Mouse (Mus musculus) megakaryocyte, embryonic 14.5 days (primary cell): ENCODE measurements at regions not wholly inside any gene's neighbourhood (a gene's known extent, or its start where the extent isn't known, plus 50 kb on each side); places are given as distances from the start of the nearest gene placed in this dataset.

Source experiments
- H3K27me3 ChIP-seq: replicated peaks from 2 replicates; pipeline ENCODE3; 2012; ENCODE audit warnings: inconsistent platforms
- H3K36me3 ChIP-seq: replicated peaks from 2 replicates; pipeline ENCODE3; 2012; ENCODE audit warnings: low read length, inconsistent platforms, mixed read lengths
- H3K4me1 ChIP-seq: 2 replicates; pipeline ENCODE4 v1.6.1; 2012; ENCODE audit warnings: inconsistent platforms
- H3K4me3 ChIP-seq: replicated peaks from 2 replicates; pipeline ENCODE3; 2012; ENCODE audit warnings: moderate library complexity, mild to moderate bottlenecking, inconsistent platforms
- H3K9me3 ChIP-seq: 2 replicates; pipeline ENCODE4 v1.6.1; 2012; ENCODE audit warnings: inconsistent platforms
- FLI1 ChIP-seq: IDR thresholded peaks from 2 replicates; pipeline ENCODE4 v1.6.1; 2012; ENCODE audit warnings: low read length, inconsistent platforms, mixed read lengths
- GATA1 ChIP-seq: IDR thresholded peaks from 3 replicates; pipeline ENCODE4 v1.6.1; 2012; ENCODE audit warnings: mixed read lengths, low read length, inconsistent platforms, borderline replicate concordance

DNA sequence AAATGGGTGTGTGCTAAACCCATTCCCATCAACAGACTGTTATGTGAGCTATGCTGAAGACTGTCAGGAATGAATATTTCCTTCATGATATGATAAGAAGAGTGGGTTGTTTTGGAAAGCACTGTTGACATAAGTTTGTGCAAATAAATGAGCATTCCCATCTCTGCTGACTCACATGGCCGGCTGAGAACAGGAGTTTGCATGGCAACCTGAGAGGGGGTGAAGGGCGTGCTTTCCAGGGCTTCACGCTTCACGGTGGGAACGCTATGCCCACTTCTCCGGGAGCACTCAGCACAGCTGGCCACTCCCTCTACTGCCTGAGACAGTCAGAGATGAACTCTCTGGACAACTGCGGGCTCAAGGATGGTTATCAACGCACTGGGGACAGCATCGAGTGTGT is 348.9 kb upstream of the Slc24a5 start:
- peaks cover 52% of the 10 kb centered on the region for H3K4me1 ChIP-seq
- H3K36me3 ChIP-seq = peaks cover 2% of the 10 kb centered on the region
- peaks cover 17% of the 10 kb centered on the region for H3K27me3 ChIP-seq
- peaks cover 2% of the 10 kb centered on the region; the same call in 1 of the 2 replicates for H3K9me3 ChIP-seq
- TF ChIP-seq GATA1 = no peak
- peak overlapping the region; percentile 16 for H3K4me3 ChIP-seq

DNA sequence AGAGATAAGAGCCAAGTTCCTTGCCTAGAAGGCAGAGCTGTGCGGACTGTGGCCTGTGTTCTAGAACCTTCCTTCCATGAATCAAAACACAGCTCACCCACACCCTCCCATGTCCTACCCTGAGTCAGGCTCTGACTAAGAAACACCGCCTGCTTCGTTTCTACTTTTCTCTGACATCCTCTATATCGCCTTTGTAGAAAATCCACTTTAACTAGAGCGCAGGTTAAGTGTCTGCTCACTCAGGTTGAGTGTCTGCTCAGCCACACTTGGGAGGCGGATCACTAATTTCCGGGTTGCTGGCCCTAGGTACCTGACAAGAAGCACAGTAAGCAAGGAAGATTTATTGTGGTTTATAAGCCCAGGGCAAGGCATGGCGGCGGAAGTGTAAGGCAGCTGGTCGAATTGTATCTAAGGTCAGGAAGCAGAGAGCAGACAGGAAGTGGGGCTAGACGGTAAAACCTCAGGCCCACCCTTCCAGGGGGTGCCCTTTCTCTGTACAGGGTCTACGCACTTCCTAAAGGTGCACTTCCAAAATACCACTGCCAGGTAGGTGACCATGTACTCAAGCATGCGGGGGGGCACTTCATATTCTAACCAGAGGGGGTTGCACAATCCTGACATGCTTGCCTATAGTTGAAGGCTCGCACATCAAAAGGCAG is 348.0 kb upstream of the Slc24a5 start:
- H3K36me3 ChIP-seq = peaks cover 2% of the 10 kb centered on the region
- peak overlapping the region; percentile 64 for H3K4me3 ChIP-seq
- TF ChIP-seq FLI1 (0 out of 2 replicates have a peak, but pooled peaks have one; percentile 18), GATA1 (no peak)
- peaks cover 2% of the 10 kb centered on the region; the same call in 1 of the 2 replicates for H3K9me3 ChIP-seq
- H3K27me3 ChIP-seq = peaks cover 19% of the 10 kb centered on the region
- peaks cover 60% of the 10 kb centered on the region for H3K4me1 ChIP-seq

DNA sequence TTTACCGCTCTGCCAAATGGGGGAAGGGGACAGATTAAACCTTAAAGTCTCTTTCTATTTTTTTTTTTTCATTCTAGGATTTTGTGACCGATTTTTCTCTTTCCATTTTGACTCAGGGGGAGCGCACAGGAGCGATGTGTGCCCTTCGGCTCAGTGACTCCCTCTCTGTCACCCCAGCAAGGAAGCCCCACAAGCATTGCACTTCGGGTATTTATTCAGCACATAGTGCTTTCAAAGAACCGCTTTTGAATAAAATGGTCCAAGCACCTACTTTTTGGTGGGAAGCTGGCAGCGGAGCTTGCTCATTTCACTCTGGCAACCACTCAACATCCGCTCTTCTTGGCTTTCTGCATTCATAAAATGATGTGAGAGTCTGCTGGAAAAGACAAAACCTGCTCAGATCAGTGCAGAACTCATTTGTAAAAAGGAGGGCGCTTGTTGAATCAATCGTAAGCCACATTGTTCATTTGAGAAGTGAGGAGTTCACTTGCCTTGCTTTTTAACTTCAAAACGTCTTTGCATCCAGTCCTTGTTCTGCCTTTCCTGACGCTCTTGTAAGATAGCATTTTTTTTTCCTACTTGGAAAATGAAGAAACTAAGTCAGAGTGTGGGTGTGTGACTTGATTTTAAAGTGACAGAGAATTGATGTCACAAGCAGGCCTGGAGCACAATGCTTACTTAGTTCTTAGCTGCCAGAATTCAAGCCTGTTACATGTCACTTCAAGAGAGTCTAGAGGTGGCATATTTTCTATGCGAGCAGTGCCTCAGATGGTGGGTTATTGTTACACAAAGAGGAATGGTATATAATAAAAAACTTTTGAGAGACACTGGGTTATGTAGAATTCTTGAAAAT is 347.1 kb upstream of the Slc24a5 start:
- peaks cover 2% of the 10 kb centered on the region; the same call in 1 of the 2 replicates for H3K9me3 ChIP-seq

DNA sequence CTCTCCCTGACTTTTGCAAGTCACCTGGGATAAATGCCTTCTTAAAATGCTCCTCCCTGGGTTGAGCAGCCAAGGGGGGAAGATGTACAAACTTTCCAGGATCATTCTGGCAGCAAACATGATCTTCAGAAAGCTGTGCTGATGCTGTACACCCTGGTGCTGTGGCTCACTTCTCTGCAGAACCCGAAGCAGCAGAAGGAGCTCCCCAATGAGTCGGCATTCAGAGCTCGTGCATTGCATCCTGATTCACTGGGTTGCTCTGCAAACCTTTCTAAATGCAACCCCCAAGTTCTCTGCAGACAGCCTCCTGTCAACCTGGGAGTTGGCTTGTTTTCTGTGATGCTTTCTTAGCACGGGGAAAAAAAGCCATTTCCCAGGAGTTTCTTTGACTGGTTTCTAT is 343.8 kb upstream of the Slc24a5 start:
- Histone ChIP-seq H3K4me1 (peaks cover 32% of the 10 kb centered on the region), H3K36me3 (no peaks in the 10 kb centered on the region), H3K9me3 (no peaks in the 10 kb centered on the region), H3K4me3 (no peak overlapping the region), H3K27me3 (peaks cover 34% of the 10 kb centered on the region)
- TF ChIP-seq GATA1 (no peak), FLI1 (no peak)

More for the DNA sequence above, 347.1 kb upstream of the Slc24a5 start:
- Histone ChIP-seq H3K36me3 (peaks cover 2% of the 10 kb centered on the region), H3K27me3 (peaks cover 26% of the 10 kb centered on the region), H3K4me3 (no peak overlapping the region), H3K4me1 (peaks cover 62% of the 10 kb centered on the region)
- TF ChIP-seq GATA1 (no peak), FLI1 (no peak)

DNA sequence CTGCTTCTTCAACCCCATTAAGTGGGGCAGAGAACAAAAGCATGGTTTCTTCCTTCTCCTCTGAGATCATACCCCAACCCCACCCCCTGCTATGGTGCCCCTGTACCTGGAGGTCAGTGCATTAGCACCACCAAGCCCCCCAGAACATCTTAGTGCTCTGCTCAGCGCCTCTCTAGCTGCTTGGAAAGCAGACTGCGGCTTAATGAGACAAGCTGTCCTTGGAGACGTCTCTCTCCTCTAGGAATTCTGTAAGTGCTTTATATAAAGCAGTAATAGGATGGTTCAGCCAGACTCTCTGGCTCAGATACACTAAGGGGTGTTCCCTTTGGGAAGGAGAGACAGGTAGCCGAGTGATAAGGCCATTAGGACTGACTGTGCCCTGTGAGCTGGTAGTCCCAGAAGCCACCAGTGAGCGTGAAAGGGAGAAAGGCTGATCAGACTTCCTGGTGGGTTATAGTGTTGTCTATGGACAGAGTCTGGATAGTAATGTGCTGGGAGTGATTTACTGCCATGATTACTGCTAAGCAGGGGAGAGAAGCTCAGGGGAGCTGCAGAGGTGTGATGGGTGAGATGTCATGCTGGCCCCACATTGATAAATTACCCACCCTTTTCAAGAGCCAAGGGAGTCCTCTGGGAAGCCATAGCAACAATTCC is 343.0 kb upstream of the Slc24a5 start:
- no peak overlapping the region for H3K4me3 ChIP-seq
- peaks cover 34% of the 10 kb centered on the region for H3K27me3 ChIP-seq
- H3K9me3 ChIP-seq = no peaks in the 10 kb centered on the region
- H3K36me3 ChIP-seq = no peaks in the 10 kb centered on the region
- TF ChIP-seq GATA1 = no peak
- no peak for TF ChIP-seq FLI1
- H3K4me1 ChIP-seq = peaks cover 24% of the 10 kb centered on the region

DNA sequence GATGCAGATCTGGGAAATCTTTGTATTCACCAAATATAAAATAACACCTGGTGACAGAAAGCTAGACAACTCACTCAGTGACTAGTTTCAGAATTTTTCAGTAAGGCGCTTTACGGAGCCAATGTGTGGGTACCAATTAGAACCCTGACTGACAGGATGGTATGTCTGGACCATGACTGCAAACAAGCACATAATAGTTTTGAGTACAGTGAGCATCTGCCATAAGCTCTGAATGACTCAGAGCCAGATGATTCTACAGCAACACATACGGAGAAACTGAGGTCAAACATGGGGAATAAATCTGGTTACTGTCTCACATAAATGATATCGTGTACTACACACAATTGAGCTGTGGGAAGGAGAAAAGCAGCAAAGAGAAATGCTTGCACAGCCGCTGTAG is 339.9 kb upstream of the Slc24a5 start:
- H3K4me3 ChIP-seq = no peak overlapping the region
- peaks cover 27% of the 10 kb centered on the region for H3K27me3 ChIP-seq
- TF ChIP-seq FLI1 = no peak
- no peak for TF ChIP-seq GATA1
- no peaks in the 10 kb centered on the region for H3K9me3 ChIP-seq
- H3K36me3 ChIP-seq = no peaks in the 10 kb centered on the region
- peaks cover 27% of the 10 kb centered on the region for H3K4me1 ChIP-seq

DNA sequence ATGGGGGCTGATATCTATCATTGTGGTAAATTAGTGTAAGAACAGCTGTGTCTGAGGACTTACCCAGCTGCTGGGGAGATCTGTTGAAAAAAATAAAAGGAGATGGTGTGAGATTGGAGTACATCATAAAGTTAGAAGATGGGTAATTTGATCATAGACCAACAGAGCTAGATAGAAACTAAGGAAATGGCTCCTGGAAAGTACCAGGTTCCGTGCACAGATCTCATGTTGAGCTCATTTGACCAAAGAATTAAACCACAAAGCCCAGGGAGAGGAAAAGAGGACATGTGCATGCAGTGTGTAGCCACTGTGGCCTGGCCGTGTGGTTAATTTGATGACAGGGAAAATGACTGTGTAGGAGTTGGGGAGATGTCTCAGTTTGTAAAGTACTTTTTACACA is 335.3 kb upstream of the Slc24a5 start:
- Histone ChIP-seq H3K4me3 (no peak overlapping the region), H3K36me3 (no peaks in the 10 kb centered on the region), H3K27me3 (peaks cover 9% of the 10 kb centered on the region), H3K4me1 (peaks cover 19% of the 10 kb centered on the region), H3K9me3 (no peaks in the 10 kb centered on the region)
- no peak for TF ChIP-seq FLI1
- TF ChIP-seq GATA1 = no peak

DNA sequence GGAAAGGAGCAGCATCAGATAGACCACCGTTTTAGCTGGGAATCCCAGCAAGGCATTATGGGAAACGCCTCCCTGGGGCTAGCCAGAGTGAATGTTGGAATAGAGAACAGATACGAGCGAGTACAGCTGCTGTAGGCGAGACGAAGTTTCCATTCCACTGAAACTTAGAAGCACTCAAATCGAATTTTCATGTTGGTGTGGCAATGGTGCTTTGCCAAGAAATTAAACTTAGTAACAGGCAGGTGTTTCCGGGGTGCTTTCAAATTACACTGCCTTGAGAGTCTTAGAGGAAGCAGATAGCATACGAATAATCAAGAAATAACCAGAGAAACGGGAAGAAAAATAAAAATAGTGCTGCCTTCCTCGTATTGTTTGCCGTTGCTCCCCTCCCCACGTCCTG is 327.1 kb upstream of the Slc24a5 start:
- Histone ChIP-seq H3K9me3 (no peaks in the 10 kb centered on the region), H3K4me1 (peaks cover 55% of the 10 kb centered on the region), H3K27me3 (no peaks in the 10 kb centered on the region), H3K36me3 (no peaks in the 10 kb centered on the region), H3K4me3 (peak overlapping the region; percentile 54)
- TF ChIP-seq GATA1 = no peak
- TF ChIP-seq FLI1 = no peak

DNA sequence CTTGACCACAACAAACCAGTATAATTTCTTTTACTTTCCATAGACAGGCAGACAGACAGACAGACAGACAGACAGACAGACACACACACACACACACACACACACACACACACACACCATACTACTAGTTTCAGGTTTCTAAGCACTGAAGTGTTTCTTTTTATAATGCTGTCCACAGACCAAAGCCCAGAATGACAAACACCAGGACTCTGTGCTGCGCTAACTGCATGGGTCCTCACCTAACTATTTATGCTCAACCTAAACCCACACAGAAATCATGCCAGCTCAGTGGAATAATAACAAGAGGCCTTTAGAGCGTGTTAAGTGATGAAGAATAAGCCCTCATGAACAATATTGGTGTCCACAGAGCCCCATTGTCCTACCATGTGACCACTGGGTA is 325.0 kb upstream of the Slc24a5 start:
- H3K36me3 ChIP-seq = no peaks in the 10 kb centered on the region
- peaks cover 55% of the 10 kb centered on the region for H3K4me1 ChIP-seq
- H3K9me3 ChIP-seq = no peaks in the 10 kb centered on the region
- H3K27me3 ChIP-seq = no peaks in the 10 kb centered on the region
- TF ChIP-seq GATA1 (no peak), FLI1 (no peak)
- no peak overlapping the region for H3K4me3 ChIP-seq

DNA sequence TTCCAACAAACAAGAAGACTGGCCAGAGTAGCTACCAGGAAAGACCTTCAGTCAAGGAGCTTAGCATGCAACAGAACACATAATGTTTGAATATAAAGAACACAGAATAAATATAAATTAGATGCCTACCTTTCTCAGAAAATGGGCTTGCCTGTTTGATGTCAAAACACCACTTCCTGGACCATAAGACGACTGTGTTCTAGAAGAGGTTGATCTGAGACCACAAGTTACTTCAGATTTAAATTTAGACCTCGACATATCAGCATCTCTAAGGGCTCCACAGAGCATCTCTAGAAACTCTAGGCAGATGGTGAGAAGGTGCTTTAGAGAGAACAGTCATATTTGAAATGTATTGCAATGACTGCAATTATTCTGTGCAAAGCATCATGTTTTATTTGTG is 322.9 kb upstream of the Slc24a5 start:
- H3K36me3 ChIP-seq = no peaks in the 10 kb centered on the region
- H3K9me3 ChIP-seq = no peaks in the 10 kb centered on the region
- no peaks in the 10 kb centered on the region for H3K27me3 ChIP-seq
- H3K4me1 ChIP-seq = peaks cover 65% of the 10 kb centered on the region
- TF ChIP-seq GATA1 (no peak), FLI1 (no peak)
- H3K4me3 ChIP-seq = no peak overlapping the region
